Mouse (Mus musculus): ENCODE data around the gene Syt6. TPM values are rescaled to one million over a fixed set of nuclear protein-coding genes. Genes with fewer than 3 reads are reported as not detected.

The Syt6 gene
- polyA plus RNA-seq, 1 experiment from 2014 or later, result 0.07 TPM

DNA sequence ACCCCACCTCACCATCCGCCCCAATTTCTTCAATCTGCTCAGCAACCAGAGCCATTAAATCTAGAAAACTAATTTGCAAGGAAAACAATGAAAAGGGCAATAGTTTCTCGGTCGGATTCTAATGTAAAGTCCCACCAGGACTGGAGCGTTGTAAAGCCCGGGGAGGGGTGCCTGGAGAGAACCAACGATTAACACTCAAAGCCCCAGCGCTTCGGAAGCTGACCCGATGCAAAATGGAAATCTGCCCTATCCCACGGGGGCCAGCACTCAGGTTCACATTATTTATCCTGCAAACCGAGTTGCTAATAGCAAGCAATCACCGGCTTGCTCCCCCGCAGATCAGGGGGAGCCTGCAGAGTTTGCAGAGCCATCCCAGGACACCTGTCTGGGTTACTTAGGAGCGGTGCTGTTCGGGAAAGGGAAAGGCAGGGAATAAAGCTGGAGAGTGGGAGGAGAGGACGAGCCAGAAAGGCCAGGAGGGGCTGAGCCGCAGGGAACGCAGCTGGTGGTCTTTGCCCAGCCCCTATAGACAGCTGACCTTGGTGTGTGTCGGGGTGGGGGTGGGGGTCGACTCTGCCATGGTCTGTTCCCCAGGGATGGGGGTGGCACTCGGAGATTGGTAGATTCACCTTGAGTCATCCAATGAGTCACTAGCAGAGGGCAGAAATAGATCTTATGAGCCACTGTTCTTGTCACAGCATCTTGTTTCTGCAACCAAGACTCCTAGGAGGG lies 108.4 kb downstream of the Syt6 start:
- Histone ChIP-seq H3K4me3 (ENCODE audit: low read length) (no peak overlapping the region), H3K4me1 (ENCODE audit: control insufficient read depth, insufficient read depth, low read length) (no peaks in the 10 kb centered on the region), H3K4me2 (ENCODE audit: low read depth, low read length) (no peak overlapping the region), H3K27ac (ENCODE audit: low read length) (no peak overlapping the region), H3K36me3 (ENCODE audit: control insufficient read depth, insufficient read depth) (no peaks in the 10 kb centered on the region), H3K9me3 (replicated peaks; ENCODE audit: control insufficient read depth, low read length) (no peaks in the 10 kb centered on the region), H3K27me3 (ENCODE audit: control insufficient read depth, insufficient read depth, low read length) (peaks cover 5% of the 10 kb centered on the region; the same call in 1 of the 2 replicates), H3K9ac (ENCODE audit: low read length) (no peak overlapping the region)
- WGBS, result 11% methylated on average over 21 of the region's 21 CpGs
- no peak for ATAC-seq (replicated peaks; ENCODE audit: extremely low read depth, insufficient read depth, low FRiP score)

DNA sequence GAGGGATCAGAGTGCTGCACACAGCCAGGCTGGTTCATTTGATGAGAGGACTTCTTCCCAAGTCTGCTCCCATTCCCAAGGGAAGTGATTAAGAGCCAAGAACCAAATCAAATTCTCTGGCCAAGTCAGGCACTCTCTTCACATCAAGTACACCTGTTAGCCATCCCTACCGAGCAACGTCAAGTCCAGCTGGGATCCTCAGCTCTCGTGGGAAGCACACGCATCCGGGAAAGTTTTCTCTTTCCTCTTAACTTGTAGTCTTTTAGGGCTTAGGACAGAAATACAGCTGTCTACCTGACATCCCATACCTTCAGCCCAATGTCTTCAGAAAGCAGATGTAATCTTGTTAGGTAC lies 108.9 kb downstream of the Syt6 start:
- Histone ChIP-seq H3K27ac (ENCODE audit: low read length) (no peak overlapping the region), H3K9ac (ENCODE audit: low read length) (no peak overlapping the region), H3K36me3 (ENCODE audit: control insufficient read depth, insufficient read depth) (no peaks in the 10 kb centered on the region), H3K4me3 (ENCODE audit: low read length) (no peak overlapping the region), H3K9me3 (replicated peaks; ENCODE audit: control insufficient read depth, low read length) (no peaks in the 10 kb centered on the region), H3K4me2 (ENCODE audit: low read depth, low read length) (no peak overlapping the region), H3K27me3 (ENCODE audit: control insufficient read depth, insufficient read depth, low read length) (peaks cover 5% of the 10 kb centered on the region; the same call in 1 of the 2 replicates), H3K4me1 (ENCODE audit: control insufficient read depth, insufficient read depth, low read length) (no peaks in the 10 kb centered on the region)
- no peak for ATAC-seq (replicated peaks; ENCODE audit: extremely low read depth, insufficient read depth, low FRiP score)
- 34% methylated on average over 5 of the region's 5 CpGs for WGBS

DNA sequence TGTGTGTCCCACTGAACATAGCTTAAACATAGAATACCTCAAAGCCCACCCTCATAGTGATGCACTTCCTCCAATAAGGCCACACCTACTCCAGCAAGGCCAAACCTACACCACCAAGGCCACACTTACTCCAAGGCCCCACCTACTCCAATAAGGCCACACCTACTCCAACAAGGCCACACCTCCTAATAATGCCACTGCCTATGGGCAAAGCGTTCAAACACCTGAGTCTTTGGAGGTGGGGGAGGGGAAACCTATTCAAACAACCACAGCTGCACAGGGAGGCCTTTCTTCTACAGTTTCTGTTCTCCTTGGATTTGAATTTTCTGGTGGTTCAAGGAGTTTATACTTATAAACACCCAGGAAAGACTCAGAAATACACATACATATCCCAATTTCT lies 114.0 kb downstream of the Syt6 start:
- H3K9me3 ChIP-seq (replicated peaks; ENCODE audit: control insufficient read depth, low read length), result no peaks in the 10 kb centered on the region
- H3K4me1 ChIP-seq (ENCODE audit: control insufficient read depth, insufficient read depth, low read length), result no peaks in the 10 kb centered on the region
- no peak for ATAC-seq (replicated peaks; ENCODE audit: extremely low read depth, insufficient read depth, low FRiP score)
- WGBS, result 67% methylated on average over 1 of the region's 1 CpGs
- no peak overlapping the region for H3K4me3 ChIP-seq (ENCODE audit: low read length)
- H3K27me3 ChIP-seq (ENCODE audit: control insufficient read depth, insufficient read depth, low read length), result peaks cover 3% of the 10 kb centered on the region; the same call in 1 of the 2 replicates
- no peaks in the 10 kb centered on the region for H3K36me3 ChIP-seq (ENCODE audit: control insufficient read depth, insufficient read depth)
- H3K27ac ChIP-seq (ENCODE audit: low read length), result no peak overlapping the region
- H3K9ac ChIP-seq (ENCODE audit: low read length), result no peak overlapping the region
- no peak overlapping the region for H3K4me2 ChIP-seq (ENCODE audit: low read depth, low read length)

DNA sequence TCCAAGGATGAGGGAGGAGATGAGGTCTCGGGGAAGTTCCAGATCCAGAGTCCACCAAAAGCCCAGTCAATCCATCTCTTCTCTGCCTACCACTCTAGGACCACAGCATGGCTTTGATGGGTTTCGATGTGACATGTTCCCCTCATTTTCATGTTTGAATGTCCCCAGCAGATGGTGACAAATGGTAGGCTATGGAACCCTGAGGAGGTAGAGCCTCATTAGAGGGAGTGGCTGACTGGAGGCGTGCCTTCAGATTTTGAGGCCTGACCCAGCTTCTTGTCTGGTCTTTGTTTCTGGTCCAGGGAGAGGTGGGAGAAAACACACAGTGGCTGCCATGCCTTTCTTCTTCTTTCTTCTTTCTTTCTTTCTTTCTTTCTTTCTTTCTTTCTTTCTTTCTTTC lies 115.5 kb downstream of the Syt6 start:
- Histone ChIP-seq H3K36me3 (ENCODE audit: control insufficient read depth, insufficient read depth) (no peaks in the 10 kb centered on the region), H3K27ac (ENCODE audit: low read length) (no peak overlapping the region), H3K4me3 (ENCODE audit: low read length) (no peak overlapping the region), H3K9ac (ENCODE audit: low read length) (no peak overlapping the region), H3K4me1 (ENCODE audit: control insufficient read depth, insufficient read depth, low read length) (no peaks in the 10 kb centered on the region), H3K4me2 (ENCODE audit: low read depth, low read length) (no peak overlapping the region), H3K27me3 (ENCODE audit: control insufficient read depth, insufficient read depth, low read length) (no peaks in the 10 kb centered on the region), H3K9me3 (replicated peaks; ENCODE audit: control insufficient read depth, low read length) (no peaks in the 10 kb centered on the region)
- ATAC-seq (replicated peaks; ENCODE audit: extremely low read depth, insufficient read depth, low FRiP score), result no peak
- 69% methylated on average over 3 of the region's 3 CpGs for WGBS

Small RNAs within 50 kb of the gene (microRNA-seq; reads per million reads assigned to microRNA genes)
- gene Gm25325, result not detected

Other genes starting within 250 kb of the Syt6 start
- gene Atg4a-ps, start 70.8 kb downstream of the Syt6 start, polyA plus RNA-seq (2015; fragmentation: Nextera tagmentation; extraction: Ambion mirVana), result 0.09 and 0.77 TPM in 2 replicates
- 18.4 and 22.1 TPM in 2 replicates for gene Olfml3, start 162.8 kb downstream of the Syt6 start, polyA plus RNA-seq (2015; fragmentation: Nextera tagmentation; extraction: Ambion mirVana)
- gene Gm10964, start 164.1 kb downstream of the Syt6 start, polyA plus RNA-seq (2015; fragmentation: Nextera tagmentation; extraction: Ambion mirVana), result not detected in 2 replicates
- 10.8 and 11.6 TPM in 2 replicates for gene Hipk1, start 216.3 kb downstream of the Syt6 start, polyA plus RNA-seq (2015; fragmentation: Nextera tagmentation; extraction: Ambion mirVana)
- 17.1 and 18.7 TPM in 2 replicates for gene Dclre1b, start 234.2 kb downstream of the Syt6 start, polyA plus RNA-seq (2015; fragmentation: Nextera tagmentation; extraction: Ambion mirVana)
- 16.2 and 17.2 TPM in 2 replicates for gene Ap4b1, start 234.3 kb downstream of the Syt6 start, polyA plus RNA-seq (2015; fragmentation: Nextera tagmentation; extraction: Ambion mirVana)
- 0.30 and 0.32 TPM in 2 replicates for gene Gm43064, start 234.3 kb downstream of the Syt6 start, polyA plus RNA-seq (2015; fragmentation: Nextera tagmentation; extraction: Ambion mirVana)